17 mouse cellular contexts compared by ENCODE assay signal in the genomic region with DNA sequence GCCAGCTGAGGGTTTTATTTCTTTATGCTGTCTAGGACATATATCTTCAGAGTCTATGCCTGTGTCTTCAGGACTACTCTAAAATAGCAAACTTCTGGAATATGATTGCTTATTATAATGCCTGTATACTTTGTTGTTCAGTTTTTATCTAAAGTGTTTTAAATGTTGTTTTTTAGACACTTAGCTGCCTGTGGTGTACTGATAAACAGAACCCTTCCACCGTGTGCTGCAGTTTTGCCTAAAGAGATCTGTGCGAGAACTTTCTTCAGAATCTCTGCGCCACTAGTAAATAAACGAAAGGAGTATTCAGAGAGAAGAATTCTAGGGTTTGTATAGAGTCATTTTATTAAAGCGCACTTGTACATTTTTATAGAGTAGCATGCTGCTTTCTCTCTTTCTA.
"Had no signal": no experiment of that assay in that cellular context is flagged by ENCODE, and none has a peak within 500 bp of the region (broad histone marks: within the 10 kb centered on the region; RNA-seq: fewer than 3 reads in every experiment).

No protein-coding gene starts in this region.

- H3K9me3 ChIP-seq: lung, embryonic 15.5 days; midbrain, embryonic 12.5 days; midbrain, embryonic 15.5 days; neural tube, embryonic 12.5 days; neural tube, embryonic 15.5 days had no signal

- H3K4me3 ChIP-seq: layer of hippocampus, adult 2 months; left cerebral cortex, adult 2 months; lung, embryonic 15.5 days; midbrain, embryonic 12.5 days; midbrain, embryonic 15.5 days; neural tube, embryonic 12.5 days; neural tube, embryonic 15.5 days had no signal

- H3K9ac ChIP-seq: lung, embryonic 15.5 days; midbrain, embryonic 12.5 days; midbrain, embryonic 15.5 days; neural tube, embryonic 12.5 days; neural tube, embryonic 15.5 days had no signal

- DNase-seq: kidney, adult 9 months; kidney, postnatal 14 days; layer of hippocampus, adult 9-11 months; lung, adult 18-20 months; lung, postnatal 10 days; lung, postnatal 36 days; retina, postnatal 1 day; thymus, adult 18-20 months; thymus, postnatal 36 days had no signal

- H3K27ac ChIP-seq: layer of hippocampus, adult 2 months; left cerebral cortex, adult 2 months; lung, embryonic 15.5 days; midbrain, embryonic 12.5 days; midbrain, embryonic 15.5 days; neural tube, embryonic 12.5 days; neural tube, embryonic 15.5 days had no signal

- ATAC-seq: intestine, postnatal 0 days; midbrain, embryonic 15.5 days had no signal

- H3K4me2 ChIP-seq: lung, embryonic 15.5 days; midbrain, embryonic 12.5 days; midbrain, embryonic 15.5 days; neural tube, embryonic 12.5 days; neural tube, embryonic 15.5 days had no signal

- H3K4me1 ChIP-seq: lung, embryonic 15.5 days; midbrain, embryonic 12.5 days; midbrain, embryonic 15.5 days; neural tube, embryonic 12.5 days; neural tube, embryonic 15.5 days had no signal

- H3K27me3 ChIP-seq: lung, embryonic 15.5 days; midbrain, embryonic 12.5 days; midbrain, embryonic 15.5 days; neural tube, embryonic 12.5 days; neural tube, embryonic 15.5 days had no signal
